Mouse (Mus musculus) MEL (cell line): ENCODE data around the gene Senp1. TPM values are rescaled to one million over a fixed set of nuclear protein-coding genes. Genes with fewer than 3 reads are reported as not detected.
A peak's percentile ranks its signal among the peaks of the same experiment; 100 is the strongest.

Source experiments
- DNase-seq: peaks from one replicate; pipeline ENCODE4 v3.0.0; 2011; ENCODE audit warnings: low read depth, low spot score
- H3K27ac ChIP-seq: 2 replicates; pipeline ENCODE4 v1.5.1; 2012; ENCODE audit warnings: low read depth, mild to moderate bottlenecking, control low read depth, low read length, moderate library complexity; ENCODE audit not compliant: control insufficient read depth
- H3K27me3 ChIP-seq, 2 experiments: fragments of 150-350 bp in 1 of 2; sonication (generic) in 1 of 2; 2 replicates each; pipeline ENCODE4 v1.6.1; 2012; ENCODE audit warnings: low read length in 2 of 2, mild to moderate bottlenecking in 2 of 2, improper control_type of control experiment in 1 of 2, moderate library complexity in 1 of 2; ENCODE audit not compliant: insufficient read depth in 2 of 2, control insufficient read depth in 1 of 2
- H3K36me3 ChIP-seq, 2 experiments: 2 replicates each; pipeline ENCODE4 v1.6.1; 2012 to 2014; ENCODE audit warnings: low read length in 2 of 2, improper control_type of control experiment in 1 of 2, inconsistent platforms in 1 of 2, mild to moderate bottlenecking in 1 of 2; ENCODE audit not compliant: insufficient read depth in 2 of 2, control insufficient read depth in 1 of 2
- H3K4me1 ChIP-seq, 2 experiments: fragments of 150-350 bp in 1 of 2; sonication (generic) in 1 of 2; 2 replicates each; pipeline ENCODE4 v1.6.1; 2012; ENCODE audit warnings: low read length in 2 of 2, improper control_type of control experiment in 1 of 2, mild to moderate bottlenecking in 1 of 2; ENCODE audit not compliant: insufficient read depth in 2 of 2, control insufficient read depth in 1 of 2
- H3K4me3 ChIP-seq, 2 experiments: fragments of 150-350 bp in 1 of 2; sonication (generic) in 1 of 2; 2 replicates each; pipeline ENCODE4 v1.5.1; 2012; ENCODE audit warnings: low read depth in 2 of 2, low read length in 2 of 2, mild to moderate bottlenecking in 2 of 2, moderate library complexity in 2 of 2, control low read depth in 1 of 2, improper control_type of control experiment in 1 of 2; ENCODE audit not compliant: control insufficient read depth in 1 of 2, insufficient read depth in 1 of 2
- H3K79me2 ChIP-seq: 2 replicates; pipeline ENCODE4 v1.6.1; 2012; ENCODE audit warnings: mild to moderate bottlenecking, low read length, moderate library complexity; ENCODE audit not compliant: control insufficient read depth, poor library complexity, insufficient read depth
- H3K9ac ChIP-seq: 2 replicates; pipeline ENCODE4 v1.6.1; 2012; ENCODE audit warnings: low read depth, mild to moderate bottlenecking, control low read depth, low read length, moderate library complexity; ENCODE audit not compliant: control insufficient read depth, poor library complexity, severe bottlenecking
- H3K9me3 ChIP-seq: fragments of 150-350 bp; sonication (generic); replicated peaks from 2 replicates; pipeline ENCODE4 v1.6.1; 2012; ENCODE audit warnings: mild to moderate bottlenecking, low read length, improper control_type of control experiment, moderate library complexity; ENCODE audit not compliant: insufficient read depth
- BHLHE40 ChIP-seq: IDR thresholded peaks from 2 replicates; pipeline ENCODE4 v1.6.1; 2012; ENCODE audit warnings: low read depth, mild to moderate bottlenecking, inconsistent platforms, low read length, improper control_type of control experiment, borderline replicate concordance
- CTCF ChIP-seq, 3 experiments: IDR thresholded peaks in 2 of 3; conservative IDR thresholded peaks in 1 of 3; 2 replicates each; pipeline ENCODE4 v1.5.1; 2011 to 2012; ENCODE audit warnings: low read length in 3 of 3, low read depth in 2 of 3, mild to moderate bottlenecking in 2 of 3, improper control_type of control experiment in 1 of 3, inconsistent platforms in 1 of 3, mixed read lengths in 1 of 3, moderate library complexity in 1 of 3; ENCODE audit not compliant: control insufficient read depth in 1 of 3, insufficient read depth in 1 of 3, poor library complexity in 1 of 3, severe bottlenecking in 1 of 3
- E2F4 ChIP-seq: IDR thresholded peaks from 2 replicates; pipeline ENCODE4 v1.6.1; 2011; ENCODE audit warnings: low read depth, low read length, improper control_type of control experiment, borderline replicate concordance
- ELF1 ChIP-seq: IDR thresholded peaks from 2 replicates; pipeline ENCODE4 v1.6.1; 2014; ENCODE audit warnings: low read depth, mild to moderate bottlenecking, inconsistent platforms, low read length, improper control_type of control experiment, moderate library complexity
- EP300 ChIP-seq, 2 experiments: IDR thresholded peaks; 2 replicates each; pipeline ENCODE4 v1.6.1; 2011; ENCODE audit warnings: improper control_type of control experiment in 2 of 2, low read length in 2 of 2, low read depth in 1 of 2, mild to moderate bottlenecking in 1 of 2
- ETS1 ChIP-seq: IDR thresholded peaks from 2 replicates; pipeline ENCODE4 v1.6.1; 2012; ENCODE audit warnings: low read depth, mild to moderate bottlenecking, inconsistent platforms, low read length, improper control_type of control experiment, moderate library complexity
- GATA1 ChIP-seq: IDR thresholded peaks from 2 replicates; pipeline ENCODE4 v1.6.1; 2011; ENCODE audit warnings: low read depth, low read length, improper control_type of control experiment
- HCFC1 ChIP-seq: IDR thresholded peaks from 2 replicates; pipeline ENCODE4 v1.6.1; 2012; ENCODE audit warnings: low read depth, mild to moderate bottlenecking, inconsistent platforms, low read length, improper control_type of control experiment, moderate library complexity
- JUND ChIP-seq: IDR thresholded peaks from 2 replicates; pipeline ENCODE4 v1.6.1; 2011; ENCODE audit warnings: low read depth, mild to moderate bottlenecking, improper control_type of control experiment, low read length
- MAFK ChIP-seq: IDR thresholded peaks from 2 replicates; pipeline ENCODE4 v1.6.1; 2011; ENCODE audit warnings: low read depth, mild to moderate bottlenecking, low read length, improper control_type of control experiment, borderline replicate concordance
- MAX ChIP-seq: IDR thresholded peaks from 2 replicates; pipeline ENCODE4 v1.6.1; 2011; ENCODE audit warnings: low read length, improper control_type of control experiment
- MAZ ChIP-seq: IDR thresholded peaks from 2 replicates; pipeline ENCODE4 v1.6.1; 2012; ENCODE audit warnings: low read depth, mild to moderate bottlenecking, inconsistent platforms, low read length, improper control_type of control experiment
- MEF2A ChIP-seq: IDR thresholded peaks from 2 replicates; pipeline ENCODE4 v1.6.1; 2014; ENCODE audit warnings: low read depth, mild to moderate bottlenecking, inconsistent platforms, low read length, improper control_type of control experiment; ENCODE audit not compliant: poor library complexity, insufficient replicate concordance, severe bottlenecking; ENCODE audit errors: extremely low read depth
- MXI1 ChIP-seq: IDR thresholded peaks from 2 replicates; pipeline ENCODE4 v1.6.1; 2011; ENCODE audit warnings: mild to moderate bottlenecking, low read depth, low read length, improper control_type of control experiment
- MYB ChIP-seq: IDR thresholded peaks from 2 replicates; pipeline ENCODE4 v1.6.1; 2011; ENCODE audit warnings: mild to moderate bottlenecking, low read depth, low read length, improper control_type of control experiment
- MYC ChIP-seq: IDR thresholded peaks from 2 replicates; pipeline ENCODE4 v1.6.1; 2011; ENCODE audit warnings: low read depth, mild to moderate bottlenecking, low read length, improper control_type of control experiment, moderate library complexity
- NRF1 ChIP-seq: IDR thresholded peaks from 2 replicates; pipeline ENCODE4 v1.6.1; 2014; ENCODE audit warnings: low read depth, mild to moderate bottlenecking, inconsistent platforms, low read length, improper control_type of control experiment, moderate library complexity; ENCODE audit not compliant: poor library complexity, insufficient read depth, severe bottlenecking
- POLR2A ChIP-seq, 2 experiments: IDR thresholded peaks; 2 replicates each; pipeline ENCODE4 v1.6.1; 2011 to 2012; ENCODE audit warnings: low read length in 2 of 2, mild to moderate bottlenecking in 2 of 2, control low read depth in 1 of 2, improper control_type of control experiment in 1 of 2, low read depth in 1 of 2, moderate library complexity in 1 of 2; ENCODE audit not compliant: control insufficient read depth in 1 of 2, insufficient read depth in 1 of 2, poor library complexity in 1 of 2
- POLR2AphosphoS5 ChIP-seq: IDR thresholded peaks from 2 replicates; pipeline ENCODE4 v1.6.1; 2012; ENCODE audit warnings: low read depth, borderline replicate concordance, mild to moderate bottlenecking, inconsistent platforms, low read length, moderate library complexity, mixed read lengths
- RAD21 ChIP-seq: IDR thresholded peaks from 2 replicates; pipeline ENCODE4 v1.6.1; 2011; ENCODE audit warnings: mild to moderate bottlenecking, low read depth, low read length, improper control_type of control experiment
- RCOR1 ChIP-seq: IDR thresholded peaks from 2 replicates; pipeline ENCODE4 v1.6.1; 2012; ENCODE audit warnings: low read depth, mild to moderate bottlenecking, inconsistent platforms, low read length, improper control_type of control experiment
- SIN3A ChIP-seq: IDR thresholded peaks from 2 replicates; pipeline ENCODE4 v1.6.1; 2012; ENCODE audit warnings: low read length, improper control_type of control experiment, inconsistent platforms
- SMC3 ChIP-seq: IDR thresholded peaks from 2 replicates; pipeline ENCODE4 v1.6.1; 2011; ENCODE audit warnings: low read depth, low read length, improper control_type of control experiment
- TAL1 ChIP-seq: IDR thresholded peaks from 2 replicates; pipeline ENCODE4 v1.6.1; 2012; ENCODE audit warnings: mild to moderate bottlenecking, inconsistent platforms, low read length, moderate library complexity, mixed read lengths
- TBP ChIP-seq: IDR thresholded peaks from 2 replicates; pipeline ENCODE4 v1.8.0; 2011; ENCODE audit warnings: low read depth, low read length, improper control_type of control experiment
- UBTF ChIP-seq: IDR thresholded peaks from 2 replicates; pipeline ENCODE4 v1.6.1; 2012; ENCODE audit warnings: low read depth, mild to moderate bottlenecking, inconsistent platforms, low read length, improper control_type of control experiment, moderate library complexity, borderline replicate concordance; ENCODE audit not compliant: insufficient read depth
- USF1 ChIP-seq: IDR thresholded peaks from 2 replicates; pipeline ENCODE4 v1.6.1; 2014; ENCODE audit warnings: low read depth, mild to moderate bottlenecking, inconsistent platforms, low read length, improper control_type of control experiment, moderate library complexity
- USF2 ChIP-seq, 2 experiments: IDR thresholded peaks; 2 replicates each; pipeline ENCODE4 v1.6.1; 2011 to 2012; ENCODE audit warnings: improper control_type of control experiment in 2 of 2, low read length in 2 of 2, borderline replicate concordance in 1 of 2, inconsistent platforms in 1 of 2, low read depth in 1 of 2, mild to moderate bottlenecking in 1 of 2; ENCODE audit not compliant: insufficient read depth in 1 of 2
- ZC3H11A ChIP-seq: IDR thresholded peaks from 2 replicates; pipeline ENCODE4 v1.6.1; 2012; ENCODE audit warnings: low read depth, mild to moderate bottlenecking, inconsistent platforms, low read length, improper control_type of control experiment
- ZKSCAN1 ChIP-seq: IDR thresholded peaks from 2 replicates; pipeline ENCODE4 v1.6.1; 2012; ENCODE audit warnings: low read depth, mild to moderate bottlenecking, inconsistent platforms, low read length, improper control_type of control experiment, moderate library complexity
- ZMIZ1 ChIP-seq: IDR thresholded peaks from 2 replicates; pipeline ENCODE4 v1.6.1; 2012; ENCODE audit warnings: low read depth, mild to moderate bottlenecking, inconsistent platforms, low read length, improper control_type of control experiment, moderate library complexity
- polyA plus RNA-seq, 2 experiments: library from polyadenylated mRNA; stranded (reverse) in 1 of 2; unstranded in 1 of 2; fragments of >175 nt in 1 of 2; fragments of >200 nt in 1 of 2; gene quantifications; 2 replicates each; pipeline versions ENCODE4 v1.2.1 to v1.2.4; 2012; ENCODE audit warnings: low replicate concordance in 2 of 2, low read depth in 1 of 2; ENCODE audit not compliant: insufficient read length in 2 of 2, insufficient read depth in 1 of 2, missing spikeins in 1 of 2
- total RNA-seq: library from RNA; depleted of rRNA; stranded (reverse); fragments of 300-350 nt; gene quantifications from 2 replicates; pipeline ENCODE4 v1.2.3, GENCODE M21; 2012

Gene Senp1
- total and polyA plus RNA-seq, 3 experiments, result 34.1 to 96.5 TPM; not detected in 1

DNA sequence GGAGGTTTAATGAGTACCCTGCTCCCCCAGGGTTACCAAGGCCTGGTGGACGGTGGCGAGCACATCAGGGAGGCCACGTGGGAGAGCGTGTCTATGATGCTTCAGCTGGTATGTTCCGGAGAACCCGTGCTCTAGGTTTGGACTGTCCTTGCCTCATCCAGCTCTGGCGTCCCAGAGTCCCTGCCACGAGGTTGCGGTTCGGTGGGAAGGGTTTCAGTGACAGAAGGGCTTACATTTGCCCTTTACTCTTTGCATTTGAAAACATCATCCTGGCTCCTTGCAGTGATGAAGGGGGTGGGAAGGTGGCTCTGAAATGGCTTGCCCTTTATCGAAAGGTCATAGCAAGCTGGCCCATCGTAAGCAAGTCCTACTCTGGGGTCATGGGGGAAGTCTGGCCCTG lies 25.8 kb upstream of the Senp1 start:
- DNase-seq, result no peak
- Histone ChIP-seq H3K79me2 (no peaks in the 10 kb centered on the region), H3K36me3 (peaks cover 19 to 50% of the 10 kb centered on the region in 2 experiments), H3K9ac (no peak overlapping the region), H3K27me3 (no peaks in the 10 kb centered on the region), H3K27ac (no peak overlapping the region), H3K9me3 (no peaks in the 10 kb centered on the region), H3K4me1 (peaks cover 22% of the 10 kb centered on the region in 2 experiments), H3K4me3 (no peak overlapping the region)
- TF ChIP-seq POLR2AphosphoS5, result no peak
- TF ChIP-seq MAZ, result no peak
- no peak for TF ChIP-seq TBP
- no peak for TF ChIP-seq MYB
- no peak for TF ChIP-seq ZC3H11A
- TF ChIP-seq ZKSCAN1, result no peak
- no peak for TF ChIP-seq MAFK
- TF ChIP-seq BHLHE40, result no peak
- no peak for TF ChIP-seq USF2 (IDR thresholded peaks at IDR 0.05; ENCODE audit: borderline replicate concordance in 1 of 2, insufficient read depth in 1 of 2, low read depth in 1 of 2, low read length in 2 of 2)
- TF ChIP-seq UBTF, result no peak
- no peak for TF ChIP-seq MYC
- no peak for TF ChIP-seq RCOR1
- TF ChIP-seq MXI1, result no peak
- TF ChIP-seq TAL1, result no peak
- no peak for TF ChIP-seq MAX
- no peak for TF ChIP-seq EP300 (IDR thresholded peaks at IDR 0.05; ENCODE audit: low read depth in 1 of 2, low read length in 2 of 2)
- no peak for TF ChIP-seq NRF1

DNA sequence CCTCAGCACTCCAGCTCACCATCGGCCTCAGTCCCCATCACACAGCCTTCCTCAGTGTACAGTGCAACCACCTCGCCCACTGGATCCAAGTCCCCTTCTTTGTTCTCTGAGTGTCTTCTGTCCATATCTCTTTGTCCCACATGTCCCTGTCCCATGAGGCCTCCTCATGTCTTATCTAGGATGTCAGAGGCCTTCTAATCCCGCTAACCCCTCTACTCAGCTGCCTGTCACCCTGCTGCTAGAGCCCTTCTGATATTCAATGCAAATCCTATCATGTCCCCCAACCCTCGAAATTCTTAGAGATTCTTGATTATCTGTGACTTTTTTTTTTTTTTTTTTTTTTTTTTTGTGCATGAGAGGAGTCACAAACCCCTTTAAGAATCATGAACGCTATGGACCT lies 22.7 kb upstream of the Senp1 start:
- H3K4me3 ChIP-seq, result no peak overlapping the region
- peak overlapping the region; percentile 69 for H3K27ac ChIP-seq
- TF ChIP-seq POLR2A (IDR thresholded peaks at IDR 0.05; ENCODE audit: control insufficient read depth in 1 of 2, insufficient read depth in 1 of 2, low read depth in 1 of 2, low read length in 2 of 2, poor library complexity in 1 of 2) (no peak; a peak in 1 of 4 replicates), ETS1 (peak; percentile 81), JUND (no peak), GATA1 (peak; percentile 90), USF1 (peak; percentile 30; the same call in 1 of the 2 replicates), POLR2AphosphoS5 (no peak), HCFC1 (no peak), E2F4 (no peak), MEF2A (no peak), ZMIZ1 (no peak), CTCF (IDR thresholded peaks at IDR 0.05 in 2 of 3, conservative IDR thresholded peaks at IDR 0.05 in 1 of 3; ENCODE audit: control insufficient read depth in 1 of 3, insufficient read depth in 1 of 3, low read depth in 2 of 3, low read length in 3 of 3, poor library complexity in 1 of 3, severe bottlenecking in 1 of 3) (no peak), MYC (peak; percentile 84; the same call in 1 of the 2 replicates), EP300 (IDR thresholded peaks at IDR 0.05; ENCODE audit: low read depth in 1 of 2, low read length in 2 of 2) (peak; percentile 90 to 94), RAD21 (no peak), UBTF (no peak), MXI1 (peak; percentile 80), SMC3 (no peak), SIN3A (peak; percentile 80; the same call in 1 of the 2 replicates), ELF1 (no peak), BHLHE40 (no peak), MYB (no peak), TBP (no peak)

More for the DNA sequence above, 22.7 kb upstream of the Senp1 start:
- Histone ChIP-seq H3K36me3 (peaks cover 27 to 35% of the 10 kb centered on the region in 2 experiments), H3K9me3 (no peaks in the 10 kb centered on the region), H3K9ac (peak overlapping the region; percentile 1; the same call in 1 of the 2 replicates), H3K4me1 (peaks cover 31 to 33% of the 10 kb centered on the region in 2 experiments), H3K79me2 (no peaks in the 10 kb centered on the region), H3K27me3 (no peaks in the 10 kb centered on the region)
- DNase-seq, result peak; percentile 86
